Mouse (Mus musculus): ENCODE results near the gene Hspg2. TPM values are rescaled to one million over a fixed set of nuclear protein-coding genes. Genes with fewer than 3 reads are reported as not detected.
A peak's percentile ranks its signal among the peaks of the same experiment; 100 is the strongest.

Hspg2 gene
- polyA plus RNA-seq, 1 experiment = 147 TPM

DNA sequence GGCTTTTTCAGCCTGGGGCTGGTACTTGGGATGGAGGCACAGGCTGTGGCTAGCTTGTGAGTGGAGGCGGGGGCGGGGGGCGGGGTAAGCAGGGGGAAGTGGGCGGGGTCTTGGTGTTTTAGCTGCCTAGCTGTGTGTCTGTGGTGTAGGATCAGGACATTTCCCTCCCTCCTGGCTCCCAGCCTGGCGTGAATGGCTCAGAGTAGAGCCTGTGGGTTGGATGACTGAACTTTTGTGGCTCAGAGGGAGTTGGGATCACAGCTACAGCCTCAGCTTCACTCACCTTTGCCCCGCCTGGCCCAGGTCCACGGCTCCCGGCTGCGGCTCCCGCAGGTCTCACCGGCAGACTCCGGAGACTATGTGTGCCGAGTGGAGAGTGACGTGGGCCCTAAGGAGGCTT lies 71.8 kb downstream of the Hspg2 start:
- Histone ChIP-seq H3K36me3 (ENCODE audit: control insufficient read depth, insufficient read depth, low read length, poor library complexity, severe bottlenecking) (peaks cover 77% of the 10 kb centered on the region), H3K4me1 (ENCODE audit: control insufficient read depth, insufficient read depth, low read length) (no peaks in the 10 kb centered on the region), H3K4me3 (ENCODE audit: low read depth, low read length) (no peak overlapping the region), H3K27ac (ENCODE audit: insufficient read depth, low read length) (no peak overlapping the region), H3K9me3 (replicated peaks; ENCODE audit: control insufficient read depth, insufficient read depth, low read length, poor library complexity, severe bottlenecking) (no peaks in the 10 kb centered on the region), H3K27me3 (ENCODE audit: control insufficient read depth, insufficient read depth, low read length, poor library complexity, severe bottlenecking) (no peaks in the 10 kb centered on the region), H3K9ac (ENCODE audit: low read depth, poor library complexity, severe bottlenecking) (no peak overlapping the region)
- no peak for TF ChIP-seq CTCF (IDR thresholded peaks at IDR 0.05; ENCODE audit: low read depth, low read length)
- TF ChIP-seq POLR2A (IDR thresholded peaks at IDR 0.05; ENCODE audit: insufficient read depth, low read length) = no peak
- no peak for TF ChIP-seq EP300 (IDR thresholded peaks at IDR 0.05; ENCODE audit: insufficient read depth, low read depth, low read length)

DNA sequence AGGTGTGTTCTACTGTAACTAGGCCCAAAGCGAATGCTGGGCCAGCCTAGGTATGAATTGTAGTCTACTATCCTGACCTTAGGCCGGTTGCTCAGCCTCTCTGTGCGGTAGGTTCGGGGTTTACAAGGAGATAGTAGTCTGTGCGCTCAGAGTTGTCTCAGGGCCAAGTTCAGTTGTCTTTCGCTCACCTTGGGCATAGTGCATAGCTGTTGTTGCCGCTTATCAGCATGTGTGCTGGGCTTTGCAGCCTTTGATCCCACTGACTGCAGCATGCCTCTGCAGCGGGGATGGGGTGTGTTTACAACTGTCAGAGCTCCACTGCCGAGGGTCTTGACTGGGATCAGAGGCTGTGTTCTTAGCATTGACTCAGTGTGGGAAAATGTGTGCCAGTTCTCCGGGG lies 74.4 kb downstream of the Hspg2 start:
- H3K9ac ChIP-seq (ENCODE audit: low read depth, poor library complexity, severe bottlenecking) = no peak overlapping the region
- no peak overlapping the region for H3K27ac ChIP-seq (ENCODE audit: insufficient read depth, low read length)
- H3K36me3 ChIP-seq (ENCODE audit: control insufficient read depth, insufficient read depth, low read length, poor library complexity, severe bottlenecking) = peaks cover 79% of the 10 kb centered on the region
- H3K4me3 ChIP-seq (ENCODE audit: low read depth, low read length) = no peak overlapping the region
- no peaks in the 10 kb centered on the region for H3K9me3 ChIP-seq (replicated peaks; ENCODE audit: control insufficient read depth, insufficient read depth, low read length, poor library complexity, severe bottlenecking)
- no peaks in the 10 kb centered on the region for H3K27me3 ChIP-seq (ENCODE audit: control insufficient read depth, insufficient read depth, low read length, poor library complexity, severe bottlenecking)
- TF ChIP-seq CTCF (IDR thresholded peaks at IDR 0.05; ENCODE audit: low read depth, low read length) = no peak
- TF ChIP-seq POLR2A (IDR thresholded peaks at IDR 0.05; ENCODE audit: insufficient read depth, low read length) = no peak
- TF ChIP-seq EP300 (IDR thresholded peaks at IDR 0.05; ENCODE audit: insufficient read depth, low read depth, low read length) = no peak
- H3K4me1 ChIP-seq (ENCODE audit: control insufficient read depth, insufficient read depth, low read length) = no peaks in the 10 kb centered on the region

DNA sequence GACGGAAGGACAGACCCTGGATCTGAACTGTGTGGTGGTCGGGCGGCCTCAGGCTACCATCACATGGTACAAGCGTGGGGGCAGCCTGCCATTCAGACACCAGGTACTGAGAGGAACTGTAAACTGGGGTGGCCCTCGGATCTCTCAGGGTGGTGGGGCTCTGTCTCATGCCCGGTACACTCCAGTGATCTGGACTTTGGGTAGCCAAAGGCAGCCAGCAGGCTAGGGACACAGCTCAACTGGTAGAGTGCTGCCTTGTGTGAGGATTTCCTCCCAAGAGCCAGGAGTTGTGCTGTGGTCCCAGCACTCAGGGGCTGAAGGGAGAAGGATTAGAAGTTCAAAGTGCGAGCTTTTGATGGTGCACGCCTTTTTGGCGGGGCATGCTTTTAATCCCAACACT lies 77.0 kb downstream of the Hspg2 start:
- no peaks in the 10 kb centered on the region for H3K4me1 ChIP-seq (ENCODE audit: control insufficient read depth, insufficient read depth, low read length)
- H3K9ac ChIP-seq (ENCODE audit: low read depth, poor library complexity, severe bottlenecking) = no peak overlapping the region
- no peaks in the 10 kb centered on the region for H3K27me3 ChIP-seq (ENCODE audit: control insufficient read depth, insufficient read depth, low read length, poor library complexity, severe bottlenecking)
- H3K4me3 ChIP-seq (ENCODE audit: low read depth, low read length) = no peak overlapping the region
- no peak overlapping the region for H3K27ac ChIP-seq (ENCODE audit: insufficient read depth, low read length)
- no peaks in the 10 kb centered on the region for H3K9me3 ChIP-seq (replicated peaks; ENCODE audit: control insufficient read depth, insufficient read depth, low read length, poor library complexity, severe bottlenecking)
- H3K36me3 ChIP-seq (ENCODE audit: control insufficient read depth, insufficient read depth, low read length, poor library complexity, severe bottlenecking) = peaks cover 87% of the 10 kb centered on the region
- TF ChIP-seq CTCF (IDR thresholded peaks at IDR 0.05; ENCODE audit: low read depth, low read length) (no peak), EP300 (IDR thresholded peaks at IDR 0.05; ENCODE audit: insufficient read depth, low read depth, low read length) (no peak), POLR2A (IDR thresholded peaks at IDR 0.05; ENCODE audit: insufficient read depth, low read length) (no peak)

DNA sequence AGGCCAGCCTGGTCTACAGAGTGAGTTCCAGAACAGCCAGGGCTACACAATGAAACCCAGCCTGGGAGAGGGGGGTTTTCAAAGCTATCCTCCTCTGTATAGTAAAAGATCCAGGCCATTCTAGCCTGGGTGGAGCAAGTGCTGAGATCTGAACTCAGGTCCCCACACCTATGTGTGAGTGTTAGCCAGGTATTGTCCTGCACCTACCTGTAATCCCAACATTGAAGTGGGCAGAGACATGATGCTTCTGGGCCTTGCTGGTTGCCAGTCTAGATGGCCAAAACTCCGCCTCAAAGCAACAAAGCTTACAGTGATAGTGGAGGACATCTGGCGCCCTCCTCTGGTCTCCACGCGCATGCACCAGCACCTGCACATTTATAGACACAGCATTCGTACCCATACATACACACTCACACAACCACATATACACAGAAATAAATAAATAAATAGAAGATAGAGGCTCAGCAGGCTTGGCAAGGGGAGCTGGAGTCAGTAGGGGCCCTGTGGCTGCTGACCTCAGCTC lies 77.5 kb downstream of the Hspg2 start:
- no peak overlapping the region for H3K4me3 ChIP-seq (ENCODE audit: low read depth, low read length)
- H3K36me3 ChIP-seq (ENCODE audit: control insufficient read depth, insufficient read depth, low read length, poor library complexity, severe bottlenecking) = peaks cover 87% of the 10 kb centered on the region
- no peaks in the 10 kb centered on the region for H3K9me3 ChIP-seq (replicated peaks; ENCODE audit: control insufficient read depth, insufficient read depth, low read length, poor library complexity, severe bottlenecking)
- H3K4me1 ChIP-seq (ENCODE audit: control insufficient read depth, insufficient read depth, low read length) = no peaks in the 10 kb centered on the region
- H3K27me3 ChIP-seq (ENCODE audit: control insufficient read depth, insufficient read depth, low read length, poor library complexity, severe bottlenecking) = no peaks in the 10 kb centered on the region
- H3K27ac ChIP-seq (ENCODE audit: insufficient read depth, low read length) = no peak overlapping the region
- no peak overlapping the region for H3K9ac ChIP-seq (ENCODE audit: low read depth, poor library complexity, severe bottlenecking)
- TF ChIP-seq CTCF (IDR thresholded peaks at IDR 0.05; ENCODE audit: low read depth, low read length) = peak; percentile 91
- TF ChIP-seq EP300 (IDR thresholded peaks at IDR 0.05; ENCODE audit: insufficient read depth, low read depth, low read length) = no peak

DNA sequence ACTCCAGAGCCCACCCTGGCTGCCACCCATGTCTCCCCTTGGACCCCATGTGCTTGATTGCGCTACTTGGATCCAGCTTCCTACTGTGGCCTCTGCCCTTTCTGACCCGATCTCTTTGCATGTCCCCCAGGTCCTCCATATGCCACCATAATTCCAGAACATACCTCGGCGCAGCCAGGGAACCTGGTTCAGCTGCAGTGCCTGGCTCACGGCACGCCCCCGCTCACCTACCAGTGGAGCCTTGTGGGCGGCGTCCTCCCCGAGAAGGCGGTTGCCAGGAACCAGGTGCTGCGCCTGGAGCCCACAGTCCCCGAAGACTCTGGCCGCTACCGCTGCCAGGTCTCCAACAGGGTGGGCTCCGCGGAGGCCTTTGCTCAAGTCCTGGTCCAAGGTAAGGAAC lies 84.9 kb downstream of the Hspg2 start:
- Histone ChIP-seq H3K4me3 (ENCODE audit: low read depth, low read length) (no peak overlapping the region), H3K36me3 (ENCODE audit: control insufficient read depth, insufficient read depth, low read length, poor library complexity, severe bottlenecking) (peaks cover 87% of the 10 kb centered on the region), H3K27ac (ENCODE audit: insufficient read depth, low read length) (no peak overlapping the region), H3K4me1 (ENCODE audit: control insufficient read depth, insufficient read depth, low read length) (no peaks in the 10 kb centered on the region), H3K9ac (ENCODE audit: low read depth, poor library complexity, severe bottlenecking) (no peak overlapping the region), H3K27me3 (ENCODE audit: control insufficient read depth, insufficient read depth, low read length, poor library complexity, severe bottlenecking) (no peaks in the 10 kb centered on the region), H3K9me3 (replicated peaks; ENCODE audit: control insufficient read depth, insufficient read depth, low read length, poor library complexity, severe bottlenecking) (no peaks in the 10 kb centered on the region)
- no peak for TF ChIP-seq POLR2A (IDR thresholded peaks at IDR 0.05; ENCODE audit: insufficient read depth, low read length)
- TF ChIP-seq EP300 (IDR thresholded peaks at IDR 0.05; ENCODE audit: insufficient read depth, low read depth, low read length) = no peak
- TF ChIP-seq CTCF (IDR thresholded peaks at IDR 0.05; ENCODE audit: low read depth, low read length) = no peak

DNA sequence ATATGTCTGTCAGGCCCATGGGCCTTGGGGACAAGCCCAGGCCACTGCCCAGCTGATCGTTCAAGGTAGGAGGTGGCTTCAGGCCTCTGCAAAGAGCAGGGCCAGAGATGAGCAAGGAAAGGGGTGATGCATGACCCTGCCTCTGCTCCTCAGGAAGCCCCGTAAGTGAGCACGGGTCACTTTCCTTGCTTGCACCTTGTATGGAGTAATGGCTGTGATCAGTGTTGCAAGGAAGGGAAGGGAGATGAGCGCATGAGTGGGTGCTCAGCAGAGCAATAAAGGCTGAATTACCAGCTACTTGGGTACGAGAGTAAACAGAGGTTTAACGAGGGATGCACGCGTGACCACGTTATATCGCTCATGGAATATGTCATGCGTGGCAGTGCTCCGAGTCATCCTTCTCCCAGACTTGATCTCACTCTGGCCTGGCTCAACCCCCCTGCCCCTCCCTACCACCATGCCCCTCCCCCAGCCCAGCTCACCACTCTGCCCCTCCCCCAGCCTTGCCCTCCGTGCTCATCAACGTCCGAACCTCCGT lies 88.2 kb downstream of the Hspg2 start:
- H3K9ac ChIP-seq (ENCODE audit: low read depth, poor library complexity, severe bottlenecking) = no peak overlapping the region
- no peaks in the 10 kb centered on the region for H3K9me3 ChIP-seq (replicated peaks; ENCODE audit: control insufficient read depth, insufficient read depth, low read length, poor library complexity, severe bottlenecking)
- H3K4me3 ChIP-seq (ENCODE audit: low read depth, low read length) = no peak overlapping the region
- H3K27me3 ChIP-seq (ENCODE audit: control insufficient read depth, insufficient read depth, low read length, poor library complexity, severe bottlenecking) = no peaks in the 10 kb centered on the region
- no peak for TF ChIP-seq CTCF (IDR thresholded peaks at IDR 0.05; ENCODE audit: low read depth, low read length)
- no peak for TF ChIP-seq POLR2A (IDR thresholded peaks at IDR 0.05; ENCODE audit: insufficient read depth, low read length)
- no peak for TF ChIP-seq EP300 (IDR thresholded peaks at IDR 0.05; ENCODE audit: insufficient read depth, low read depth, low read length)
- H3K36me3 ChIP-seq (ENCODE audit: control insufficient read depth, insufficient read depth, low read length, poor library complexity, severe bottlenecking) = peaks cover 83% of the 10 kb centered on the region
- peak overlapping the region; percentile 35; the same call in 1 of the 2 replicates for H3K27ac ChIP-seq (ENCODE audit: insufficient read depth, low read length)
- no peaks in the 10 kb centered on the region for H3K4me1 ChIP-seq (ENCODE audit: control insufficient read depth, insufficient read depth, low read length)
